ENCODE assay signal across 8 mouse cellular contexts in genomic region chr16:3884201-3885064, GRCm38 (mm10). TPM values are rescaled to one million over a fixed set of nuclear protein-coding genes. Genes with fewer than 3 reads are reported as not detected.
DNase-seq lines count a peak whose midpoint lies in the region; TF ChIP-seq lines count a peak whose summit lies in the region.

TSS of gene Zfp597 (minus strand) at chr16:3884561.
TSS of gene Gm20695 (plus strand) at chr16:3884648.

- H3K27ac ChIP-seq in gastrocnemius, adult 2 months, result peak within 1 kb of the TSS; percentile 99

- H3K9me3 ChIP-seq in megakaryocyte, embryonic 14.5 days, result no peaks in the 10 kb centered on the region

- peaks cover 45% of the 10 kb centered on the region for H3K36me3 ChIP-seq in megakaryocyte, embryonic 14.5 days (replicated peaks; ENCODE audit: low read length)

- peak; percentile 43 for TF ChIP-seq CTCF in gastrocnemius, adult 2 months (IDR thresholded peaks at IDR 0.05)

- intact Hi-C loops in gastrocnemius, adult 2 months (cut with DNase I), result loop anchor here (1.0 to 10.0 kb wide), 3 partner anchors 24 to 140 kb away; partner anchors contain the start of genes 1700037C18Rik, Cluap1, Zfp174 and Zfp263

- peak within 1 kb of the TSS; percentile 89 for H3K4me3 ChIP-seq in gastrocnemius, adult 2 months
- peak within 1 kb of the TSS; percentile 94 for H3K4me3 ChIP-seq in megakaryocyte, embryonic 14.5 days (replicated peaks)

- H3K27me3 ChIP-seq in megakaryocyte, embryonic 14.5 days (replicated peaks), result no peaks in the 10 kb centered on the region

- peak; percentile 71 for DNase-seq in WW6 (ENCODE audit: low read depth, low spot score)
- peak; percentile 92 to 96 for DNase-seq in cerebellum, postnatal 4 days (ENCODE audit: low spot score in 2 of 2)
- DNase-seq in gastrocnemius, adult 2 months, result peak; percentile 97
- DNase-seq in hindlimb bud, embryonic 11.5 days (ENCODE audit: extremely low spot score, low read depth, low spot score), result peak; percentile 49
- peak; percentile 82 to 94 for DNase-seq in left cerebral cortex, adult 8-10 months (ENCODE audit: low spot score in 2 of 2)
- peak; percentile 95 to 96 for DNase-seq in right cerebral cortex, postnatal 10 days (ENCODE audit: low spot score in 2 of 2)
- peak; percentile 94 for DNase-seq in urinary bladder, postnatal 25 days (ENCODE audit: low spot score)

- H3K4me1 ChIP-seq in megakaryocyte, embryonic 14.5 days, result peaks cover 66% of the 10 kb centered on the region

RNA-seq across cellular contexts. Expression of gene Zfp597, which starts in this region (rescaled TPM):
- total RNA-seq in gastrocnemius, adult 2 months (2021), result 1 to 10 TPM; 6.3 to 6.6 TPM
- 10 to 100 TPM; 26.0 to 29.7 (median 27.4) TPM for total RNA-seq in left cerebral cortex, adult 8-10 months (2022)
- polyA plus RNA-seq in megakaryocyte, embryonic 14.5 days (2012; ENCODE audit: insufficient read depth, low replicate concordance), result 0.77 and 3.0 TPM in 2 replicates

RNA-seq across cellular contexts. Expression of gene Gm20695, which starts in this region (rescaled TPM):
- total RNA-seq in gastrocnemius, adult 2 months (2021), result under 1 TPM in 1 of 2 experiments, not detected in 1; 0.31 TPM
- total RNA-seq in left cerebral cortex, adult 8-10 months (2022), result 1 to 10 TPM in 2 of 4 experiments, under 1 TPM in 1, not detected in 1; 0.96 to 1.2 (median 1.0) TPM
- polyA plus RNA-seq in megakaryocyte, embryonic 14.5 days (2012; ENCODE audit: insufficient read depth, low replicate concordance), result not detected in 2 replicates

Comparison
In these comparisons a context has a peak if more than half of its experiments do, and no peak if none do; other contexts are left out.
1. Peak in every context shown above with its lines: DNase-seq, H3K4me3 ChIP-seq and H3K27ac ChIP-seq.